Mouse (Mus musculus) liver, postnatal 0 days (tissue): ENCODE measurements at regions not wholly inside any gene's neighbourhood (a gene's known extent, or its start where the extent isn't known, plus 50 kb on each side); places are given as distances from the start of the nearest gene placed in this dataset.

ENCODE experiments used
- ATAC-seq: fragments of 200-750 bp; cut with Nextera tagmentation; 2 replicates; pipeline ENCODE4 v1.8.0; 2017; ENCODE audit warnings: mild to moderate bottlenecking, moderate library complexity
- DNase-seq: peaks from one replicate; pipeline ENCODE4 v3.0.0-alpha.2; 2016
- H3K27ac ChIP-seq: fragments of 300-500 bp; sonication (generic); 2 replicates; pipeline ENCODE4 v1.5.1; 2014; ENCODE audit warnings: antibody characterized with exemption, moderate library complexity, mild to moderate bottlenecking, low read depth
- H3K27me3 ChIP-seq: fragments of 300-500 bp; sonication (generic); 2 replicates; pipeline ENCODE4 v1.6.1; 2014; ENCODE audit warnings: low read length, control low read depth, mixed read lengths; ENCODE audit not compliant: insufficient read depth
- H3K36me3 ChIP-seq: fragments of 300-500 bp; sonication (generic); replicated peaks from 2 replicates; pipeline ENCODE4 v1.6.1; 2014; ENCODE audit warnings: mild to moderate bottlenecking, control low read depth, low read length, moderate library complexity, mixed read lengths; ENCODE audit not compliant: insufficient read depth
- H3K4me1 ChIP-seq: fragments of 300-500 bp; sonication (generic); 2 replicates; pipeline ENCODE4 v1.6.1; 2014; ENCODE audit warnings: antibody characterized with exemption, mild to moderate bottlenecking, control low read depth; ENCODE audit not compliant: insufficient read depth
- H3K4me2 ChIP-seq: fragments of 300-500 bp; sonication (generic); 2 replicates; pipeline ENCODE4 v1.6.1; 2014; ENCODE audit warnings: low read depth, mild to moderate bottlenecking, low read length, moderate library complexity, mixed read lengths
- H3K4me3 ChIP-seq: fragments of 300-500 bp; sonication (generic); 2 replicates; pipeline ENCODE4 v1.5.1; 2014; ENCODE audit warnings: low read depth, low read length
- H3K9ac ChIP-seq: fragments of 300-500 bp; sonication (generic); replicated peaks from 2 replicates; pipeline ENCODE4 v1.6.1; 2014; ENCODE audit warnings: mild to moderate bottlenecking, moderate library complexity
- H3K9me3 ChIP-seq: fragments of 300-500 bp; sonication (generic); 2 replicates; pipeline ENCODE4 v1.6.1; 2016; ENCODE audit warnings: mild to moderate bottlenecking, control low read depth, low read length, mixed read lengths
- CTCF ChIP-seq: sonication (generic); IDR thresholded peaks from 2 replicates; pipeline ENCODE4 v1.5.1; 2016; ENCODE audit warnings: antibody characterized with exemption, low read depth
- EP300 ChIP-seq: IDR thresholded peaks from 2 replicates; pipeline ENCODE4 v1.6.1; 2016; ENCODE audit warnings: antibody characterized with exemption, low read depth, mild to moderate bottlenecking
- WGBS: fragments of 180-500 bp; shearing (Covaris S2); extraction: QIAGEN DNeasy Blood & Tissue Kit; methylation state at CpG from one replicate; pipeline ENCODE4 v1.1.7; 2014; ENCODE audit not compliant: insufficient replicate concordance; 5-methylcytosine and 5-hydroxymethylcytosine counted together

DNA sequence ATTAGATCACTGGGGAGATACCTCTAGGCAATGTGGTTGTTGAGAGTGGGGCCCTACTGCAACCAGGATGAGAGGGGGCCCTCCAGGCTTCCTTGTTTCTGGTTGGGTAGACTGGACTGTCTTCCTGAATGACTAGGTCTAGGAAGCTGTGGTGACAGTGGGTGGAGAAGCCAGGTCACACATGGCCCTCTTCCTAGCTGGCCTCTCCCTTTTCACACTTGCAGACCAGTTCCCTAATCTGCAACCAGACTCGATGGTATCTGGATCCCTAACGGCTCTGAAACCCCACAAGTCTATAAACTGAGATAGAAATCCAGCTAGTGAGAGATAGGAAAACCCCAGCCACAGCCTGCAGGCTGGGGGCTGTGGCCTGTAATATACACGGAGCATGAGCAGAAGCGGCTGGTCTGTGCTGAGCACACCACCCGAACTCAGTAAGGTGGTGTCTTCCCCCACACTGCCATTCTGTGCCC is 87.8 kb downstream of the Cpn2 start:
- ATAC-seq: no peak
- no peak overlapping the region for H3K9ac ChIP-seq
- 32% methylated on average over 5 of the region's 5 CpGs for WGBS

DNA sequence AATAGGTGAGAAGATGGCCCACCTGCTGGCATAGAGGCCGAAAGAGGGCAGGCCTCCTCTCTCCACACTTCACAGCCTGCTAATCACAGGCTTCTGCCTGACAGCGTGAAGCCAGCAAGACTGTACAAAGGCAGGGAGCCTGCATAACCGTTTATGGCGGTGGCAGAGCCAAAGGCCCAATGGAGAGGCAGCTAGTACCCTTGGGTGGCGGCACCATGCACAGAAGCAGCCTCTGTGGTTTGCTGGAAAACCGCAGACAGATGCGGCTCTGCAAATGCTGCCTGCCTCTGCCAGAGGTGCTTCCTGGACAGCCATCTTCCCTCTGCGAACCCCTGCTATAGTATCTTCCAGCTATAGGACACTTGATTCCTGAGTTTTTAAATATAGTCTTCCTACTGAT is 86.2 kb downstream of the Cpn2 start:
- 0 out of 2 replicates have a peak, but pooled peaks have one; percentile 10 for TF ChIP-seq CTCF
- no peak for TF ChIP-seq EP300
- no peak overlapping the region for H3K9ac ChIP-seq
- H3K4me2 ChIP-seq: no peak overlapping the region
- H3K9me3 ChIP-seq: no peaks in the 10 kb centered on the region
- no peak overlapping the region for H3K27ac ChIP-seq
- no peaks in the 10 kb centered on the region for H3K27me3 ChIP-seq
- H3K4me3 ChIP-seq: no peak overlapping the region
- DNase-seq (peak; percentile 55), ATAC-seq (no peak)
- H3K36me3 ChIP-seq: no peaks in the 10 kb centered on the region
- peaks cover 20% of the 10 kb centered on the region for H3K4me1 ChIP-seq
- 42% methylated on average over 8 of the region's 8 CpGs for WGBS

More for the DNA sequence above, 87.8 kb downstream of the Cpn2 start:
- no peak for DNase-seq
- Histone ChIP-seq H3K9me3 (no peaks in the 10 kb centered on the region), H3K27me3 (no peaks in the 10 kb centered on the region), H3K27ac (no peak overlapping the region), H3K36me3 (no peaks in the 10 kb centered on the region), H3K4me1 (peaks cover 12% of the 10 kb centered on the region), H3K4me3 (no peak overlapping the region), H3K4me2 (no peak overlapping the region)
- no peak for TF ChIP-seq EP300
- TF ChIP-seq CTCF: no peak

DNA sequence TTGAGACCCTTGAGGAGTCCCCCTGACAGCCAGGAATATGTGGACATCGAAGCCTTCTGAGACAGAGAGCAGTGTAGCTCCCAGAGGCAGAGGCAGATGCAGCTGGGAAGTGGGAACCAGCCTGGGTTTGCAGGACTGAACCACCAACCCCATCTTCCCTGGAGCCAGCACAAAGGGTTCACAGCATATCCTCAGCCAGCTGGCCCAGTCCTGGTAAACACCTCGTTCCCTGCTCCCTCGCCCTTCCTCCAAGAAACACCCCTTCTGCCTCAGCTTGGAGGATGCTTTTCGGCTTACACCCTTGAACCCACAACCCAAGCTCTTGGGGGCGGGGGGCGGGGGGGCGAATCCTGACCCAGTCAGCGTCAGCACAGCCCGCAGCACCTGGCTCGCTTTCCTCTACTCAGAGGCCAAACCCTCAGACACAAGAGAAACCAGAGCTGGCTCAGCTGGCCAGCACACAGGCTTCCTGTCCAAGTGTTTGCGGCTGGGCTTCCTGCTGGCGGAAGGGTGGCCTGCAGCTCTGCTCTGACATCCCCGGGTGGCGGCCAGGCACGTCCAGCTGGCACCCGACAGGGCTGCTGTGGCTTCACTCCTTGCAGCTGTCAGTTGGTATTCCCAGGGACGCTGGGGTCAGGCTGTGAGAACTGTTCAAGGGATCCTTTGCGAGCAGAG is 82.6 kb downstream of the Cpn2 start:
- Histone ChIP-seq H3K4me2 (peak overlapping the region; percentile 14; the same call in 1 of the 2 replicates), H3K9me3 (no peaks in the 10 kb centered on the region), H3K4me1 (peaks cover 37% of the 10 kb centered on the region), H3K27ac (peak overlapping the region; percentile 64), H3K9ac (no peak overlapping the region), H3K4me3 (no peak overlapping the region), H3K36me3 (no peaks in the 10 kb centered on the region), H3K27me3 (no peaks in the 10 kb centered on the region)
- peak; percentile 66 for DNase-seq
- 26% methylated on average over 18 of the region's 18 CpGs for WGBS
- TF ChIP-seq CTCF (peak; percentile 33), EP300 (0 out of 2 replicates have a peak, but pooled peaks have one; percentile 4)
- peak; percentile 24 for ATAC-seq

DNA sequence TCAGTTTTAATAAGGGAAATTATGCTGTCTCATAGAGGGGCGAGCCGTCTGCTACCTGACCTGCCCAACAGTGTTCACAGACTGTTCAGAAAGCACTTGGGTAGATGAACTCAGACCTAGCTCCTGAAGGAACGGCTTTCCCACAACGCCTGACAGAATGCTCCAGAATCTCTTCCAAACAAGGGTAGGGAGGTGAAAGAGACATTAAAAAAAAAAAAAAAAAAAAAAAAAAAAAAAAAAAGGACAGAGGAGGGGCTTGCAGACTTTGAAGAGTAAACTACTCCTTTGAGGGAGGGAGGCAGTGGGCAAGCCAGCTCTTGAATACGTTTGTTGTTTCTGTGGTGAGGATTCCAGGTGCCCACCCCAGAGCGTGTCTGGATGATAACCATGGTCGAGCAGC is 81.6 kb downstream of the Cpn2 start:
- Histone ChIP-seq H3K4me1 (peaks cover 33% of the 10 kb centered on the region), H3K9ac (no peak overlapping the region), H3K4me3 (no peak overlapping the region), H3K27me3 (no peaks in the 10 kb centered on the region), H3K27ac (peak overlapping the region; percentile 80), H3K4me2 (no peak overlapping the region), H3K36me3 (no peaks in the 10 kb centered on the region), H3K9me3 (no peaks in the 10 kb centered on the region)
- no peak for TF ChIP-seq EP300
- no peak for TF ChIP-seq CTCF
- ATAC-seq (no peak), DNase-seq (no peak)
- 48% methylated on average over 7 of the region's 7 CpGs for WGBS

DNA sequence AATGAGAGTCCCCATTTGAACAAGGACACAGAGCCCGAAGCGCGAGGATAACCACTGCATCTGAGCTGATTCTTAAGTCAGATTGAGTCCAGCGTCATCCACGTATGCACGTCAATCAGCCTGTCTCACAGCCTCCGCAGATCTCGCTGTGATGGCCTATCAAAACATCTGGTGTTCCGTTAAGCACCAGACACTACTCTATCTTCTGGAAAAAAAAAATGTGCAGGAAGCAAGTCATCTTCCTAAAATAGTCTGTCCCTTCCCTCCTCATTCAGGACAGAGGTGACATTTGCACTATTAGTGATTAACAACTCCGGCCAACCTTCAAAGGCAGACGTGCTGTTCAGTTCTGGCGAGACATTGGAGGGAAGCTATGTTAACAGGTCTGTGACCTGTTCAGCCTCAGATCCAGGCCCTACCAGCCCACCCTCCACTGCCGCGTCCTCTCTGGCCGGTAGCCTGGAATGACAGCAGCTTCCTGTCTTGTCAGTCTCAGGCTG is 81.0 kb downstream of the Cpn2 start:
- no peak overlapping the region for H3K4me2 ChIP-seq
- H3K9ac ChIP-seq: no peak overlapping the region
- H3K4me3 ChIP-seq: no peak overlapping the region
- peak overlapping the region; percentile 80; the same call in 1 of the 2 replicates for H3K27ac ChIP-seq
- H3K9me3 ChIP-seq: no peaks in the 10 kb centered on the region
- no peak for ATAC-seq
- DNase-seq: no peak
- TF ChIP-seq EP300 (no peak), CTCF (no peak)
- no peaks in the 10 kb centered on the region for H3K27me3 ChIP-seq
- peaks cover 33% of the 10 kb centered on the region for H3K4me1 ChIP-seq
- no peaks in the 10 kb centered on the region for H3K36me3 ChIP-seq
- WGBS: 29% methylated on average over 15 of the region's 15 CpGs

DNA sequence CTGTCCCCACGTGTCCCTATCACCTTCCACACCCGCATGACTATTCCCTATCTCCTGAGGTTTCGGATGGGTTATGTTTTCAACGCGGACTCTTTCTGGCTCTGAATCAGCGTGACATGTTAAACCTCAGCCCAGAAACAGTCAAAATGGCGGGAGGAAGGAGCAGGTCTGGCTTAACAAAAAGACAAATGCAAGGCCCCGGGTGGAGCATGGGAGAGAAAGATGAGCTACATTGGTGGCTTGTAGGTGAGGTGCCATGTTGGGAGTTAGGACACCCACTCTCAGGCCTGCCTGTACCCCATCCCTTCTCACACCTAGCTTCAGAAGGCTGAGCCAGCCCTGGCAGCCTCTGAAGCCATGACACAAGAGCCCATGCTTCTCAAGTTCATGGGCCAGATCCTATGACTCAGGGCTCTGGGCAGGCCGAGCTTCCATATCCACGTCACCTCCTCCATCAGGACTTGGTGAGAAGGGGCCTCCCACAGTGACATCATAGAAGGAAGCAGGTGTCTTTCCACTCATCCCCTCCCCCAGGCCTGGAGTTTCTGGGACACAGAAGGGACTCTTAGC is 80.5 kb downstream of the Cpn2 start:
- Histone ChIP-seq H3K36me3 (no peaks in the 10 kb centered on the region), H3K9ac (no peak overlapping the region), H3K9me3 (no peaks in the 10 kb centered on the region), H3K27me3 (no peaks in the 10 kb centered on the region), H3K4me1 (peaks cover 33% of the 10 kb centered on the region), H3K4me2 (peak overlapping the region; percentile 70), H3K27ac (peak overlapping the region; percentile 80; the same call in 1 of the 2 replicates), H3K4me3 (no peak overlapping the region)
- no peak for DNase-seq
- no peak for TF ChIP-seq EP300
- no peak for TF ChIP-seq CTCF
- ATAC-seq: no peak
- WGBS: 49% methylated on average over 10 of the region's 10 CpGs
